Mouse (Mus musculus) liver, adult 2 months (tissue): ENCODE measurements around the gene Angptl2.

Experiments
- CTCF ChIP-seq: fragments of 200-500 bp; IDR thresholded peaks from 2 replicates; pipeline ENCODE4 v1.5.1; 2011; ENCODE audit warnings: low read depth, low read length, control low read depth
- POLR2A ChIP-seq: fragments of 200-500 bp; IDR thresholded peaks from 2 replicates; pipeline ENCODE4 v1.6.1; 2011; ENCODE audit warnings: low read length, control low read depth; ENCODE audit not compliant: insufficient read depth; ENCODE audit errors: extremely low read depth

DNA sequence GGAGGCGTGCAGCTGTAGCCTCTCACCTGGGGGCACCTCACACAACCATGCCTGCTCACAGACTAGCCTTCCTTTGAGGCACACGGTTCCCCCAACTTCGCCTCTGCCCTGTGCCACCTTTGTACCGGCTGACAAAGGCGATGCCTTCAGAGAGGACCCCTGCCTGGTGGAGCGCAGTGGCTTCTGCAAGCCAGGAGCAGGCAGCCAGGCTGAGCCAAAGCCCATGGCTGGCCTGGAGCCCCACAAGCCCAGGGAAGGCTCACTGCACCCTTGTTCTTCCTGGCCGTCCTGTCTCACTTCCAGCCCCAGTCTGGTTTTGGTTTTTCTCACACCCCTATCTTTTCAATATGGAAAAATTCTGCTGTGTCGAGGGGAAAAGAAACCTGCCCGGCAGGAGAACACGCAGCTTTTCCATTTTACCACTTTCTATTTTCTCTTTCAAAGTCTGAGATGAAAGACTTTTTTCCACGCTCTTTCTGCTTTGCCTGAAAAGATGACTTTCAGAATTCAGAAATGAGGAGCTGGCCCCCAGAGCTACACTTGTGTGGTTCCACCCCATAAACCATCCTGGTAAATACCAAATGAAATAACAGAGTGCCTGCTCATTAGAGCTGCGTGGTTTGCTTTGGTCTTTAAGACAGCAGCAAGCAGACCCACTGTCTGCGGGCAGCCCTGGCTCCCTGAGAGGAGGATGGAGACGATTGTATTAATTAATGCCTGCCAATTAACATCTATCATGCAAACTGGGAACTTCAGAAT lies 36.5 kb upstream of the Angptl2 start:
- TF ChIP-seq CTCF (no peak), POLR2A (no peak)
